Mouse (Mus musculus) neural tube, embryonic 14.5 days (tissue): ENCODE measurements around the gene Crygb. TPM values are rescaled to one million over a fixed set of nuclear protein-coding genes. Genes with fewer than 3 reads are reported as not detected.

ENCODE experiments used
- polyA plus RNA-seq: library from polyadenylated mRNA; unstranded; fragments of >200 nt; fragmentation: Nextera tagmentation; extraction: Ambion mirVana; gene quantifications from 2 replicates; pipeline ENCODE4 v1.2.1, GENCODE M21; 2014

Gene Crygb
- polyA plus RNA-seq, 1 experiment from 2014 or later, result 1.1 TPM

Other genes starting within 250 kb of the Crygb start
- gene Plekhm3, start 125.5 kb downstream of the Crygb start, polyA plus RNA-seq, result 13.9 and 15.6 TPM in 2 replicates
- gene Akr1cl, start 49.5 kb downstream of the Crygb start, polyA plus RNA-seq, result not detected in 2 replicates
- not detected in 2 replicates for gene Cryge, start 31.1 kb downstream of the Crygb start, polyA plus RNA-seq
- gene Crygd, start 18.8 kb downstream of the Crygb start, polyA plus RNA-seq, result not detected in 2 replicates
- gene Crygc, start 8.6 kb downstream of the Crygb start, polyA plus RNA-seq, result not detected in 2 replicates
- not detected in 2 replicates for gene Cryga, start 21.1 kb upstream of the Crygb start, polyA plus RNA-seq
- gene Gm28845, start 37.3 kb upstream of the Crygb start, polyA plus RNA-seq, result not detected in 2 replicates
- 0.76 and 1.0 TPM in 2 replicates for gene D630023F18Rik, start 40.9 kb upstream of the Crygb start, polyA plus RNA-seq
- gene Idh1, start 104.2 kb upstream of the Crygb start, polyA plus RNA-seq, result 492 and 510 TPM in 2 replicates
- 17.3 and 22.3 TPM in 2 replicates for gene Pikfyve, start 104.4 kb upstream of the Crygb start, polyA plus RNA-seq
- 3.8 and 7.4 TPM in 2 replicates for gene Pth2r, start 199.8 kb upstream of the Crygb start, polyA plus RNA-seq